Mouse (Mus musculus) heart, postnatal 36 days (tissue): ENCODE data around the gene Ncln. TPM values are rescaled to one million over a fixed set of nuclear protein-coding genes. Genes with fewer than 3 reads are reported as not detected.
A peak's percentile ranks its signal among the peaks of the same experiment; 100 is the strongest.

Experiments used
- DNase-seq, 2 experiments: peaks; one replicate each; pipeline ENCODE4 v3.0.0; 2021 to 2022
- intact Hi-C: fragments of 180-260 bp; cut with DNase I; formaldehyde crosslinking; loops from one replicate; pipeline ENCODE4 v1.15.1; 2025
- total RNA-seq, 2 experiments: library from RNA; stranded (reverse); gene quantifications; 2 replicates each; pipeline ENCODE4 v1.2.3; 2021

Ncln gene
- total RNA-seq, 2 experiments from 2014 or later = 61.9 to 63.9 TPM

- intact Hi-C loops = loop anchor here (10.0 kb wide), 1 partner anchor 590 kb away; the partner anchor contains the start of gene Timm13
These were observed 1.7 kb downstream of the Ncln start for GRCm38 (mm10) chr10:81494260-81495041.

GRCm38 (mm10) chr10:81493601-81494220, 2.5 kb downstream of the Ncln start:
- intact Hi-C loops = loop anchor here (10.0 kb wide), 1 partner anchor 589 kb away; the partner anchor contains the start of gene Timm13
- no peak for DNase-seq

More at GRCm38 (mm10) chr10:81494260-81495041, 1.7 kb downstream of the Ncln start:
- no peak for DNase-seq

GRCm38 (mm10) chr10:81492606-81493240, 3.5 kb downstream of the Ncln start:
- intact Hi-C loops = loop anchor here (10.0 kb wide), 1 partner anchor 588 kb away; the partner anchor contains the start of gene Timm13
- DNase-seq = no peak

- no peak for DNase-seq
- intact Hi-C loops = loop anchor here (10.0 kb wide), 1 partner anchor 586 kb away; the partner anchor contains the start of gene Timm13
These were observed 5.2 kb downstream of the Ncln start for GRCm38 (mm10) chr10:81491018-81491417.

GRCm38 (mm10) chr10:81489941-81490340, 6.3 kb downstream of the Ncln start:
- no peak for DNase-seq
- intact Hi-C loops = loop anchor here (10.0 kb wide), 1 partner anchor 585 kb away; the partner anchor contains the start of gene Timm13

- intact Hi-C loops = no loop called here
- DNase-seq = no peak
These were observed 8.1 kb downstream of the Ncln start for GRCm38 (mm10) chr10:81488081-81488480.

GRCm38 (mm10) chr10:81486496-81486895, 9.7 kb downstream of the Ncln start:
- DNase-seq = no peak
- intact Hi-C loops = no loop called here

- DNase-seq = no peak
- intact Hi-C loops = no loop called here
These were observed 10.6 kb downstream of the Ncln start for GRCm38 (mm10) chr10:81485479-81486018.

- intact Hi-C loops = no loop called here
These were observed 11.1 kb downstream of the Ncln start for GRCm38 (mm10) chr10:81485060-81485449.

GRCm38 (mm10) chr10:81484441-81485059, 11.6 kb downstream of the Ncln start:
- no peak for DNase-seq
- intact Hi-C loops = no loop called here

More at GRCm38 (mm10) chr10:81485060-81485449, 11.1 kb downstream of the Ncln start:
- no peak for DNase-seq

GRCm38 (mm10) chr10:81483983-81484382, 12.2 kb downstream of the Ncln start:
- no peak for DNase-seq
- intact Hi-C loops = no loop called here

- DNase-seq = peak; percentile 71 to 74
- intact Hi-C loops = no loop called here
These were observed 13.7 kb downstream of the Ncln start, which contains the start of gene Celf5 for GRCm38 (mm10) chr10:81482533-81482889. Celf5 (minus strand) TSS chr10:81482709.

GRCm38 (mm10) chr10:81481605-81482532, 14.3 kb downstream of the Ncln start:
- intact Hi-C loops = no loop called here
- no peak for DNase-seq

- no peak for DNase-seq
- intact Hi-C loops = no loop called here
These were observed 21.7 kb downstream of the Ncln start for GRCm38 (mm10) chr10:81474461-81474860.

GRCm38 (mm10) chr10:81473003-81473451, 23.2 kb downstream of the Ncln start:
- intact Hi-C loops = no loop called here
- DNase-seq = no peak

- DNase-seq = no peak
- intact Hi-C loops = no loop called here
These were observed 23.7 kb downstream of the Ncln start for GRCm38 (mm10) chr10:81472403-81473002.

- no peak for DNase-seq
- intact Hi-C loops = no loop called here
These were observed 25.7 kb downstream of the Ncln start for GRCm38 (mm10) chr10:81470454-81470853.

- intact Hi-C loops = no loop called here
- no peak for DNase-seq
These were observed 26.9 kb downstream of the Ncln start for GRCm38 (mm10) chr10:81469253-81469652.
